Mouse (Mus musculus): ENCODE measurements around the gene Esrrb. TPM values are rescaled to one million over a fixed set of nuclear protein-coding genes. Genes with fewer than 3 reads are reported as not detected.

Gene Esrrb
- polyA plus RNA-seq (2015; fragmentation: Nextera tagmentation; extraction: Ambion mirVana): 2.2 and 2.5 TPM in 2 replicates

- Histone ChIP-seq H3K36me3 (ENCODE audit: control insufficient read depth, insufficient read depth) (no peaks in the 10 kb centered on the region), H3K27me3 (ENCODE audit: control insufficient read depth, insufficient read depth, low read length) (no peaks in the 10 kb centered on the region), H3K9me3 (replicated peaks; ENCODE audit: control insufficient read depth, low read length) (no peaks in the 10 kb centered on the region), H3K4me3 (ENCODE audit: low read length) (peak within 1 kb of the TSS; percentile 45), H3K4me2 (ENCODE audit: low read depth, low read length) (peak within 1 kb of the TSS; percentile 64), H3K4me1 (ENCODE audit: control insufficient read depth, insufficient read depth, low read length) (peaks cover 11% of the 10 kb centered on the region), H3K27ac (ENCODE audit: low read length) (peak within 1 kb of the TSS; percentile 74), H3K9ac (ENCODE audit: low read length) (peak within 1 kb of the TSS; percentile 57)
- WGBS: 17% methylated on average over 22 of the region's 22 CpGs
- ATAC-seq (replicated peaks; ENCODE audit: extremely low read depth, insufficient read depth, low FRiP score): peak; percentile 75
Observed at GRCm38 (mm10) chr12:86360696-86361631, at the start of gene Esrrb. TSS of gene Esrrb (plus strand) at chr12:86361117.

- H3K4me3 ChIP-seq (ENCODE audit: low read length): no peak overlapping the region
- no peak overlapping the region for H3K27ac ChIP-seq (ENCODE audit: low read length)
- 32% methylated on average over 12 of the region's 12 CpGs for WGBS
- no peaks in the 10 kb centered on the region for H3K4me1 ChIP-seq (ENCODE audit: control insufficient read depth, insufficient read depth, low read length)
- no peaks in the 10 kb centered on the region for H3K9me3 ChIP-seq (replicated peaks; ENCODE audit: control insufficient read depth, low read length)
- no peaks in the 10 kb centered on the region for H3K27me3 ChIP-seq (ENCODE audit: control insufficient read depth, insufficient read depth, low read length)
- no peaks in the 10 kb centered on the region for H3K36me3 ChIP-seq (ENCODE audit: control insufficient read depth, insufficient read depth)
- no peak overlapping the region for H3K4me2 ChIP-seq (ENCODE audit: low read depth, low read length)
- ATAC-seq (replicated peaks; ENCODE audit: extremely low read depth, insufficient read depth, low FRiP score): no peak
- H3K9ac ChIP-seq (ENCODE audit: low read length): no peak overlapping the region
Observed at GRCm38 (mm10) chr12:86320629-86321028, 40.3 kb upstream of the Esrrb start.

GRCm38 (mm10) chr12:86324297-86324696, 36.6 kb upstream of the Esrrb start:
- Histone ChIP-seq H3K27ac (ENCODE audit: low read length) (no peak overlapping the region), H3K36me3 (ENCODE audit: control insufficient read depth, insufficient read depth) (no peaks in the 10 kb centered on the region), H3K9me3 (replicated peaks; ENCODE audit: control insufficient read depth, low read length) (no peaks in the 10 kb centered on the region), H3K4me3 (ENCODE audit: low read length) (no peak overlapping the region), H3K4me1 (ENCODE audit: control insufficient read depth, insufficient read depth, low read length) (no peaks in the 10 kb centered on the region), H3K4me2 (ENCODE audit: low read depth, low read length) (no peak overlapping the region), H3K27me3 (ENCODE audit: control insufficient read depth, insufficient read depth, low read length) (no peaks in the 10 kb centered on the region), H3K9ac (ENCODE audit: low read length) (no peak overlapping the region)
- WGBS: 48% methylated on average over 3 of the region's 3 CpGs
- ATAC-seq (replicated peaks; ENCODE audit: extremely low read depth, insufficient read depth, low FRiP score): no peak

GRCm38 (mm10) chr12:86329813-86330212, 31.1 kb upstream of the Esrrb start:
- H3K27ac ChIP-seq (ENCODE audit: low read length): no peak overlapping the region
- H3K9me3 ChIP-seq (replicated peaks; ENCODE audit: control insufficient read depth, low read length): no peaks in the 10 kb centered on the region
- H3K27me3 ChIP-seq (ENCODE audit: control insufficient read depth, insufficient read depth, low read length): no peaks in the 10 kb centered on the region
- H3K9ac ChIP-seq (ENCODE audit: low read length): no peak overlapping the region
- 56% methylated on average over 4 of the region's 4 CpGs for WGBS
- no peak for ATAC-seq (replicated peaks; ENCODE audit: extremely low read depth, insufficient read depth, low FRiP score)
- H3K4me2 ChIP-seq (ENCODE audit: low read depth, low read length): no peak overlapping the region
- no peaks in the 10 kb centered on the region for H3K4me1 ChIP-seq (ENCODE audit: control insufficient read depth, insufficient read depth, low read length)
- H3K4me3 ChIP-seq (ENCODE audit: low read length): no peak overlapping the region
- H3K36me3 ChIP-seq (ENCODE audit: control insufficient read depth, insufficient read depth): no peaks in the 10 kb centered on the region

GRCm38 (mm10) chr12:86330684-86331083, 30.2 kb upstream of the Esrrb start:
- Histone ChIP-seq H3K9me3 (replicated peaks; ENCODE audit: control insufficient read depth, low read length) (no peaks in the 10 kb centered on the region), H3K36me3 (ENCODE audit: control insufficient read depth, insufficient read depth) (no peaks in the 10 kb centered on the region), H3K27me3 (ENCODE audit: control insufficient read depth, insufficient read depth, low read length) (no peaks in the 10 kb centered on the region), H3K27ac (ENCODE audit: low read length) (no peak overlapping the region), H3K9ac (ENCODE audit: low read length) (no peak overlapping the region), H3K4me1 (ENCODE audit: control insufficient read depth, insufficient read depth, low read length) (no peaks in the 10 kb centered on the region), H3K4me2 (ENCODE audit: low read depth, low read length) (no peak overlapping the region), H3K4me3 (ENCODE audit: low read length) (no peak overlapping the region)
- 84% methylated on average over 9 of the region's 9 CpGs for WGBS
- ATAC-seq (replicated peaks; ENCODE audit: extremely low read depth, insufficient read depth, low FRiP score): no peak

GRCm38 (mm10) chr12:86331248-86331647, 29.7 kb upstream of the Esrrb start:
- H3K9me3 ChIP-seq (replicated peaks; ENCODE audit: control insufficient read depth, low read length): 0 out of 2 replicates have a peak, but pooled peaks cover 3% of the 10 kb centered on the region
- no peak overlapping the region for H3K27ac ChIP-seq (ENCODE audit: low read length)
- no peak overlapping the region for H3K9ac ChIP-seq (ENCODE audit: low read length)
- H3K4me3 ChIP-seq (ENCODE audit: low read length): no peak overlapping the region
- no peaks in the 10 kb centered on the region for H3K27me3 ChIP-seq (ENCODE audit: control insufficient read depth, insufficient read depth, low read length)
- no peak for ATAC-seq (replicated peaks; ENCODE audit: extremely low read depth, insufficient read depth, low FRiP score)
- H3K4me2 ChIP-seq (ENCODE audit: low read depth, low read length): no peak overlapping the region
- no peaks in the 10 kb centered on the region for H3K4me1 ChIP-seq (ENCODE audit: control insufficient read depth, insufficient read depth, low read length)
- H3K36me3 ChIP-seq (ENCODE audit: control insufficient read depth, insufficient read depth): no peaks in the 10 kb centered on the region
- 79% methylated on average over 10 of the region's 10 CpGs for WGBS

- Histone ChIP-seq H3K27me3 (ENCODE audit: control insufficient read depth, insufficient read depth, low read length) (no peaks in the 10 kb centered on the region), H3K36me3 (ENCODE audit: control insufficient read depth, insufficient read depth) (no peaks in the 10 kb centered on the region), H3K4me3 (ENCODE audit: low read length) (no peak overlapping the region), H3K9me3 (replicated peaks; ENCODE audit: control insufficient read depth, low read length) (0 out of 2 replicates have a peak, but pooled peaks cover 3% of the 10 kb centered on the region), H3K9ac (ENCODE audit: low read length) (no peak overlapping the region), H3K27ac (ENCODE audit: low read length) (no peak overlapping the region), H3K4me1 (ENCODE audit: control insufficient read depth, insufficient read depth, low read length) (peaks cover 10% of the 10 kb centered on the region), H3K4me2 (ENCODE audit: low read depth, low read length) (no peak overlapping the region)
- 98% methylated on average over 3 of the region's 3 CpGs for WGBS
- no peak for ATAC-seq (replicated peaks; ENCODE audit: extremely low read depth, insufficient read depth, low FRiP score)
Observed at GRCm38 (mm10) chr12:86336209-86336608, 24.7 kb upstream of the Esrrb start.

- 0 out of 2 replicates have a peak, but pooled peaks cover 3% of the 10 kb centered on the region for H3K9me3 ChIP-seq (replicated peaks; ENCODE audit: control insufficient read depth, low read length)
- WGBS: 41% methylated on average over 7 of the region's 7 CpGs
- no peak overlapping the region for H3K27ac ChIP-seq (ENCODE audit: low read length)
- no peaks in the 10 kb centered on the region for H3K27me3 ChIP-seq (ENCODE audit: control insufficient read depth, insufficient read depth, low read length)
- H3K9ac ChIP-seq (ENCODE audit: low read length): no peak overlapping the region
- H3K4me2 ChIP-seq (ENCODE audit: low read depth, low read length): no peak overlapping the region
- ATAC-seq (replicated peaks; ENCODE audit: extremely low read depth, insufficient read depth, low FRiP score): no peak
- H3K4me3 ChIP-seq (ENCODE audit: low read length): no peak overlapping the region
- H3K4me1 ChIP-seq (ENCODE audit: control insufficient read depth, insufficient read depth, low read length): peaks cover 10% of the 10 kb centered on the region
- no peaks in the 10 kb centered on the region for H3K36me3 ChIP-seq (ENCODE audit: control insufficient read depth, insufficient read depth)
Observed at GRCm38 (mm10) chr12:86336887-86337286, 24.0 kb upstream of the Esrrb start.

GRCm38 (mm10) chr12:86349477-86349876, 11.4 kb upstream of the Esrrb start:
- no peak for ATAC-seq (replicated peaks; ENCODE audit: extremely low read depth, insufficient read depth, low FRiP score)
- 82% methylated on average over 8 of the region's 8 CpGs for WGBS
- no peaks in the 10 kb centered on the region for H3K36me3 ChIP-seq (ENCODE audit: control insufficient read depth, insufficient read depth)
- no peak overlapping the region for H3K4me2 ChIP-seq (ENCODE audit: low read depth, low read length)
- no peak overlapping the region for H3K27ac ChIP-seq (ENCODE audit: low read length)
- no peaks in the 10 kb centered on the region for H3K9me3 ChIP-seq (replicated peaks; ENCODE audit: control insufficient read depth, low read length)
- H3K4me1 ChIP-seq (ENCODE audit: control insufficient read depth, insufficient read depth, low read length): no peaks in the 10 kb centered on the region
- peaks cover 2% of the 10 kb centered on the region; the same call in 1 of the 2 replicates for H3K27me3 ChIP-seq (ENCODE audit: control insufficient read depth, insufficient read depth, low read length)
- H3K4me3 ChIP-seq (ENCODE audit: low read length): no peak overlapping the region
- no peak overlapping the region for H3K9ac ChIP-seq (ENCODE audit: low read length)
